Mouse (Mus musculus) monocyte, adult 5-6 weeks (primary cell): ENCODE results near the gene Gm45261. TPM values are rescaled to one million over a fixed set of nuclear protein-coding genes. Genes with fewer than 3 reads are reported as not detected.
A peak's percentile ranks its signal among the peaks of the same experiment; 100 is the strongest.

ENCODE experiments used
- ATAC-seq: fragments of 153-309, 156-312 bp; replicated peaks from 2 replicates; pipeline ENCODE4 v1.8.0; 2017; ENCODE audit warnings: mild to moderate bottlenecking; ENCODE audit not compliant: low TSS enrichment, insufficient number of reproducible peaks, severe bottlenecking, poor library complexity, low FRiP score
- total RNA-seq: library from RNA; stranded (forward); fragments of 200-1000, 200-491, 200-594 nt; gene quantifications from 3 replicates; pipeline ENCODE4 v1.2.3, GENCODE M21; 2017

The Gm45261 gene
- total RNA-seq, 1 experiment from 2014 or later: not detected

DNA sequence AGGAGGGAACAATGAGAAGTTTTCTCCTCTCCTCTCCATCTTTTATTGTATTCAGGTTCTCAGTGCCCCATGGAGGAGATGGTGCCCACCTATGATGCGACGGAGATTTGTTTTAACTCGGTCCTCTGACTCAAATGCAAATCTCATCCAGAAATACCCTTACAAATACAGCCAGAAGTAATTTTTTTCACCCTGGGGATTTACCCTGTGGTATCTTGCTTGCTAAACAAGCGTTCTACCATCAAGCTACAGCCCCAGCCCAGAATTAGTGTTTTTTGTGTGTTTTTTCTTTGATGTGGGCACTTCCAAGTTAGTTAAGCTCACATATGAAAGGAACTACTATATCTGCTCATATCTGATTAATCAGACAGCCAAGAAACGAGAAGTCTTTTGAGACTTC, 44.9 kb downstream of the Gm45261 start:
- no peak for ATAC-seq

DNA sequence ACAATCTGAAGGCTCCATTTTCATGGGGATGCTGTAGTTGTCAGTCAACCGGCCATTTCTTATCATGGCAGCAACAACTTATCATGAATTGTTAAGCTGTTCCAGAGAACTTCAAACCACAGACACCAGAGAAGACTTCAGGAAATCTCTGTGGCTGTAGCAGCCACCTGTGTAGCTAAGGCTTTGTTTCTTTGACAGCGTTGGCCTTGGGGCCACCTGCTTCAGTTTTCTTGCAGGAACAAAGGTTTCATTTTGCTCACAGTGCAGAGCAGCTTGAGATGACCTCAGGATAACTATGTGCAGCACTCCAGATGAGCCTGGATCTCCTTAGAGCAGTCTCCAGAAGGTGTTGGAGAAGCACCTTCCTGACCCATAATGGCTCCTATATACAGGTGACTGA, 48.7 kb downstream of the Gm45261 start:
- no peak for ATAC-seq

DNA sequence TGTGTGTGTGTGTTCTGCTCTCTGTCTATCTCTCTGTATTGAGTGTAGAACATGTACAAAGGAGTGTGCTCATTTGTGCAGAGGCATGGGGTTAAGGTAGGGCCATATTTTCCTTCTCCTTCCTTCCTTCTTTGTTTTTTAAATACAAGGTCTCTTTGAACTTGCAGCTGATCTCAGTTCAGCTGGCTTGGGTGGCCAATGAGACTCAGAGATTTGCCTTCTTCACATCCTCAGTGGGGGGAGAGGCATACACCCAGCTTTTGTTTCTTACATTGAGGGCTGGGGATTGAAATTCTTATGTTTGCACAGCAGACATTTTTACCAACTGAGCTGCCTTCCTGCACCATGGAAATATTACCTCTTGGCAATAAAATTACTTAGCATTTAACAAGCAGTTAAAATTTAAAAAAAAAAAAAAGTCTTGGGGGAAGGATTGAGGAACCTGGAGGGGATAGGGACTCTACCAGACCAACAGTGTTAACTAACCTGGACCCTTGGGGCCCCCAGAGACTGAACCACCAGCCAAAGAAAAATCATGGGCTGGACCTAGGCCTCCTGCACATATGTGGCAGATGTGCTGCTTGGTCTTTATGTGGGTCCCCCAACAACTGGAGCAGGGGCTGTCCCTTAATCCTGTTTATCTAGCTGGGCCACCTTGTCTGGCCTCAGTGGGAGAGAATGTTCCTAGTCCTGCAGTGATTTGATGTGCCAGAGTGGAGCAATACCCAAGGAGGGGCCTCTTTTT, 50.8 kb downstream of the Gm45261 start:
- ATAC-seq: no peak

DNA sequence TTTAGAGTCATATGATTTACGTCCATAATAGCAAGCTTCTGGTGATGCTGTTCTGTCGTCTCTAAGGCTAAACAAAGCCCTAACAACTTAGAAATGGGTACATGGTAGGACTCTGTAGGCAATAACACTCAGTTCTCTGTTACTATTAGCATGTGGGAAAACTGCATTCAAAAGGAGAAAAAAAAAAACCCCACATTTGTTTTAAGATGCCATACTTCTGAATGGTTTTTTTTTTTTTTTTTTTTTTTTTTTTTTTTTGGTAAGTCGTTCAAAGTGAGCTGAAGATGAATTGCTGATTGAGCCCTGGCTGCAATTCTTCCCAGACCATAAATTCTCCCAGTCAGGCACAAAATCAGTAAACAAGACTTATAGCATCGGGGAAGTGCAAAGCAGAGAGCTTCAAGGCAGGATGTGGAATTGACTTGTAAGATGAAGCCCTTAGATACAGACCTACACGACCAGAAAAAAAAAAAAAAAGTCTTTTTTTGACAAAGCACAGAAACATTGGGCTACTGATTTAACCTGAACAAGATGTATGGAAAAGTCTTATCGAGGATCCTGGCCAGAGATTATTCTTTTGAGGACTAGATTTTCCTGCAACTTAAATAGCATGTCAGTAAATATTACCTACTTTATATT, 51.7 kb downstream of the Gm45261 start:
- no peak for ATAC-seq

DNA sequence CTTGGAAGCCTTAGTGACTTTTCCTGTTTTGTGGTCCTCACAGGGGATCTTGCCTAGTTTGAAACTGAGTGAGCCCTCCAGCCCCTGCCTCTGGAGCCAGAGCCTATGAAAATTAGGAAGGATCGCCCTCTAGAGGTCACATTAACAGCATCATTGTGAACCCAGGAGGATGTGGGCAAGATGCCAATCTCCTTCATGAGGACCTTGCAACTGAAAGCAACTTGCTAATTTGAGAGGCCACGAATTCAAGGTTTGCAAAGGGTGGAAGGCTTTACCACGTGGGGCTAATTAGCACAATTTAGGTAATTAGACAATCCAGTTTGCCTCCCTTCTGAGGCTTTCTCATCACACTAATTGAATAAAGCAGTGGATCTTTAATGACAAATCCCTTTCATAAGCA, 52.7 kb downstream of the Gm45261 start:
- ATAC-seq: peak; percentile 87

DNA sequence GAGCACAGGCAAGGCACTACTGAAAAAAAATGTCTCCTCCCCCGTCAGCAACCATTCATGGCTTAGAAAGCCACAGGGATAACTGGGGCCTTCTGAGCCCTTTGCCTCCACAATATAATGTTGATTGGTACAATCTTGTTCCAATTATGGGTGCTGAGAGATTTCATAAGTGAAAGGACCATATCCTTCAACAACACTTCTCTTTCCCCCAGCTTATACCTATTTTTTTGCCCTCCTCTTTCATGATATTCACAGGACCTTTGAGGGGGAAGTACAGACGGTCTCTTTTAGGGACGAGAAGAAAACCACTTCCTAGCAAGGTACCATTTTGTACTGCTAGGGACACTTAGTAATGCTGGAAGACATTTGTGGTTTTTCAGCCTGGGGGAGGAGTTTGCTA, 57.1 kb downstream of the Gm45261 start:
- ATAC-seq: no peak

DNA sequence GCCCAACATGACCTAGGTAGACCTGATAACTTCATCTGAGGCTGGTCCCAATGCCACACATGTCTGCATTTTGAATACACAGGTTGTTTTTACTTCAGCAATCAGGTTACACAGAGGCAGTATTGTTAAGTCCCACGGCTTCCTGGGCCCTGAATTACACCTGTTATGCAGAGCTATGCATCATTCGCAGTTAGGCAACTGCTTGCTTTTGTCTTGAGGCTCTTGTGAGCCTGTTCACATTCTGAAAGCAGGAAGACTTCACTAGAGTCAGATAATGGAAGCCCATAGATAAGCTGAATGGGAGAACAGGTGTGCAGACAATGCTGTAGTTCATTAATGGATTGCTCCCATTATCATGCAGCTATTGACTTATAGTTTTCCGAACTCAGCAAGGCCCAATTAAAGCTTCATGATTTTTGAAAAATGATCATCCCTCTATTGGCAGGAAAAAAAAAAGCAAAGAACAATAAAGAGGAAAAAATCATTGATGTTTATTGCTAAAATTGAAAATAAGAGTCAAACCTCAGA, 57.8 kb downstream of the Gm45261 start:
- ATAC-seq: no peak

DNA sequence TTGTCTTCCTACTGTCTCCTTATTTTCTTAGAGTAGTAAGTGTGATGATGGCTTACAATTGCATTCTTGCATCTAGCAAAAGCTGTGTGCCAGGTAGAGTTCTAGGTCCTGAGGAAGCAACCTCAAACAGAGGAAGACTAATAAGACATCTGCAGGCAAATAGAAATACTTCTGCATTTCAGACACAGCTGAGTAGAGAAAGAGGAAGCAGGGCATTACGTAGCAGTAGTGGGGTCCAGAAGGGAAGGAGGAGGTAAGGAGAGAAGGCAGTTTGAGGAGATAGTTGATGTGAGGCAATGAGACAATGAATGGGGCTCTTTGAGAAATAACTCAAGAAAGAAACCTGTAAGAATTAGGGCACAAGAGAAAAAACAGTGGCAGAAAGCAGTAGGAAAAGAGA, 59.3 kb downstream of the Gm45261 start:
- peak; percentile 99 for ATAC-seq

Other genes starting within 250 kb of the Gm45261 start
- gene Fam124b, start 243.0 kb downstream of the Gm45261 start, total RNA-seq: 0.53 to 1.2 TPM in 2 of 3 replicates, not detected in the other
- gene Cul3, start 121.0 kb downstream of the Gm45261 start, total RNA-seq: 303 to 478 TPM (median 420 TPM) in 3 replicates